Mouse (Mus musculus): ENCODE measurements at regions not wholly inside any gene's neighbourhood (a gene's known extent, or its start where the extent isn't known, plus 50 kb on each side); places are given as distances from the start of the nearest gene placed in this dataset.
A peak's percentile ranks its signal among the peaks of the same experiment; 100 is the strongest.

DNA sequence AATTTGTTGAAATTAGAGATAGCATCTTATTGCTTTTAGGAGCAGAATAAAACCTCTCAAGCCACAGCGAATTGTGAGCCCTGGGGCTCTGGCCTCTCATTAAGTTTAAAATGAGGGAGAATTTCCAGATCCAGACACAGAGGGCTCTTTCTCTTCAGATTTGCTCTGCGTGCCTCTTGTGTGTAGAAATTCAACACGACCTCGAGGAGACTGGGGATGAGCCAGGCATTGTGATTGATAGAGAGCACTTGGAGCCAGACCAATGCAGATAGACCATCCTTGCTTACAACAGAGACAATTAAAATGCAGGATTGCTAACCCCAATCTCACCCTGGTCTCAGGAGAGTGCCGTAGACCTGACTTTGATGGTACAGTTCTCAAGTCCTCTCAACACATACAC lies 121.9 kb upstream of the Gas1 start:
- DNase-seq (ENCODE audit: low read depth, low spot score), result no peak

DNA sequence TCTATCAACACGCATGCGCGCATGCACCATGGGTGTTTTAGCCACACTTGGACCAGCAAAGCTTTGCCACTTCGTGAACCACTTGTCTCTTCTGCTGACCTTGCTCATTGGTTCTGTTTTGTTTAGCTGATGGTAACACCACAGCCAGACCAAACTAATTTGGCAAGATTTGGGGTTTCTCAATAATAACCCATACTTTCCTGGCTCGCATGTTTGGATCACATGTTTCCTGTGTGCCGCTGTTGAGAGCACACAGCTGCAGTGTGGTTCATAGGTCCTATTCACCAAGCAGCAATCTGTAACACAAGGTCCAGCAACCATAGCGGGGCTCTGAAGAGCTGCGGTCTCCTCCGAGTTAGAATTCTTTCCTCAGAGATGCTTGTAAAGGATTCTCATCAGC lies 126.4 kb upstream of the Gas1 start:
- DNase-seq (ENCODE audit: low read depth, low spot score), result no peak

DNA sequence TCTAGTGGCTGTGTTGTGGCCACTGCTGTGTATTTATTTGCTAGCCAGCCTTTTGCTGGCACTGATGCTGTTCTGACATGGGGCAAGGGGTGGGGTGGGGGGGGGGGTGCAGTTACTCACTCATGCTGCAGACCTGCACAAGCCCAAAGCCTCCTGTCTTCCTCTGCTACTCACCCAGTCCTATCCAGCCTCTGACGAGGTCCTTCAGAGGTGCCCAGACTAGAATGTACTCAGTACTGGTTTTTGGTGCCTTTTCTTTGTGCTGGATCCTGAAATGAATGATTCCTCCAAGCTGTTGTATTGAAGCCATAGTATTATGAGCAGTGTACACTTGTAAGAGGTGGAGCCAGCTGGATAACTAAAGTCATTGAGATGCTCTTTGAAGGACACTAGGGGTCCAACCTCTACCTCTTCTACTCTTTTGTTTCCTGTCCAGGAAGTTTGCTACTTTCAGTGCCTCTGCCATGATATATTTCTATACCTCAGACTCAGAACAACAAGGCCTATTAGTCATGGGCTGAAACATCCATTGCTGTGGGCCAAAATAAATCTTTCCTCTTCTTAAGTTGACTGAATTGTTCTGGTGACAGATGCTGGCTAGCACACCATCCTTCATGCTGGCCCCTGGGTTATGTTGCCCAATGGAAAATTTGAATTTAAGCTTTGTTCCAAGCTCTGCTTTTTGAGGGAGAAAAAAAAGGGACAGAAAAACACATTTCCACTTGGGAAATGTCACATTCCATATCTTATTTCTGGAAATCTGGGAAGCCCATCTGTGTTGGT lies 128.1 kb upstream of the Gas1 start:
- no peak for DNase-seq (ENCODE audit: low read depth, low spot score)

DNA sequence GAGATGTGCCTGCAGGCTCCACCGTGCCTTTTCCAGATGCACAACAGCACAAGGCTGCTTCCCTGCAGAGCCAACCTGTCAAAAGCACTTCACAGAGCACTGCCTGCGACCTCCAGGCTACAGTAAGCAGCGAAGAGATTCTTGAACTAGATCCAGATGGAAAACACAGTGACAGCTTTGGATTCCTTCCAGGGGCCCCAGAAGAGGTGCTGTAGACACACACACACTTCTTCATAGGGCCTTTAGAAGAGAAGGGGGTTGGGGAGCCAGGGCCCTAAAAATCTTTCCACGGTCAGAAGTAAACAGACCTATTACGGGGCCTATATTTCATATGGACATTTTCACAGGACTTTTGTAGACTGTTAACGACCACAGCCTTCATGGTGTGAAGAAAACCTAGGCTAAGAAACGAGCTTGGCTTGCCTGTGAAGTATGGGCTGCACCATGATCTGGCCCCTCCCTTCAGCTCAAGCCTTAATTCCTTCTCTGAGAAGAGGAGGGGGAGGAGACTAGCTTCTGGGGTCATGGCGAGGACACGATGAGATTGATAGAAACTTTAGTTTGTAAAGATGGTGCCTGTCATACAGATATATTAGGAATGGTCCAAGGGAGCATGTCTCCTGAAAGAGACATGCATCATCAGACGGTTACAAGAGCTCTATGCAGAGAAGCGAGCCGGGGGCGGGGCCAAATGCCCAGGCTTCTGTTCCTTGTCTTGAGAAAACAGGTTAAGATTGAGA lies 131.1 kb upstream of the Gas1 start:
- DNase-seq (ENCODE audit: low read depth, low spot score), result peak; percentile 44

DNA sequence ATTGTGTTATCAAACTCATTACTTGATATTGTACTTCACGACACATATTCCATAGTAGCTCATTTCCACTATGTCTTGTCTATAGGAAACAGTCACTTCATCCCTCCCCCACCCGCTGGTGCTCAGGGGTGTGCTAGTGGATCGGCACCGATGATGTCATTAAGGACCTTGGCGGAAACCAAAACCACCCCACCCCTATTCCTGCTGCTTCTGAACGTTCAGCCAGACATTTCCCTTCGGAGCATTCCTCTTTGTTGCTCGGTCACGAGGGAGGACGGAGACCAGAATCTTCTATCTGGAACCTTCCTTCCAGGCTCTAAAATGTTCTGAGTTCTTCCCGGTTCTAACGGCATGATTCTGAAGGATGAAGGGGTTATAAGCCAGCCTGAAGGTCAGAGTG lies 132.3 kb upstream of the Gas1 start:
- no peak for DNase-seq (ENCODE audit: low read depth, low spot score)

DNA sequence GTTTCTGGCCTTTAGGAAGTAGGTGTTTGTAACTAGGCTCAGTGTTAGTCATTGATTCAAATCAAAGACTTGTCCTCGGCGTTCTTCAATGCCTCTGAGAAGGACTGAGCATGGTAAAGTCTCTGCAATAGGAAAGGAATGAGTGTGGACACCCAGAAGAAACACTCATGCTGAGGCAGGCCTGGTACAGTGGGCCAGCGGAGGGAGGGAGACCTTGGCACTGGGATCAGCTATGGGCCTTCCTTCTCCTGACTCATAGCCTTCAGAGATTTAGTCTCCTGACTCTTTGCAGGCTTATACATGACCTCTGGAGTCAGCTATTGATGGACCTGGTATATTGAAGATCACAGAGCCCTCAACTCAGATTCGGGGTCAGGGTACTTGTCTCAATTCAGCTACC lies 132.8 kb upstream of the Gas1 start:
- no peak for DNase-seq (ENCODE audit: low read depth, low spot score)

DNA sequence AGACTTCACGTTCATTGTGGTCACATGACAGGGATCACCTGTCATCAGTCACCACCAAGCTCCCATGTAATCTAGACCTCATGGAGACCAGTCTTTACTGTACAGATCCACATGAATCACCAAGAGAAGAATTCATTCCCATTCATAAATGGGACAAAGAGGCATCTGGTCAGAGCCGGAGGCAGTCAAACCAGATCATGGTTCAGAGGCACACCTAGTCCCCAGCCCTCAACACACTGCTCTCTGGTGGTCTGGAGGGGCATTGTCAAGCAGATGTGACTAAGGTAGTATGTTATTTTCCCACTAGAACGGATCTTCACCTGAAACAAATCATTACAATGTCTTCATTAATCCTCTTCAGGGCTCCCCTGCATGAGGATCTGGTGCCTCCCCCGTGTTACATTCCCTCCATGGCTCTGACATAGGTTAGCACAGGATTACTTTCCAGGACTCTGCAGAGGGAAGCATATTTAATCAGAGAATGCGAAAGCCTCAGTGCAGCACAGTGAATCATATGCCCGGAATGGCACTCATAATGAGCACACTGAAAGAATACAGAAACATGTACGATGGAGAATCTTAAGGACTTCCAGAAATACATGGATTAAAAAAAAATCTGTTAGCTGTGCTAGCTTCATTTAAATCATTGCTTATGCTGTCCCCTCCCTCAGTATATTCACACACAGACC lies 135.4 kb upstream of the Gas1 start:
- no peak for DNase-seq (ENCODE audit: low read depth, low spot score)

DNA sequence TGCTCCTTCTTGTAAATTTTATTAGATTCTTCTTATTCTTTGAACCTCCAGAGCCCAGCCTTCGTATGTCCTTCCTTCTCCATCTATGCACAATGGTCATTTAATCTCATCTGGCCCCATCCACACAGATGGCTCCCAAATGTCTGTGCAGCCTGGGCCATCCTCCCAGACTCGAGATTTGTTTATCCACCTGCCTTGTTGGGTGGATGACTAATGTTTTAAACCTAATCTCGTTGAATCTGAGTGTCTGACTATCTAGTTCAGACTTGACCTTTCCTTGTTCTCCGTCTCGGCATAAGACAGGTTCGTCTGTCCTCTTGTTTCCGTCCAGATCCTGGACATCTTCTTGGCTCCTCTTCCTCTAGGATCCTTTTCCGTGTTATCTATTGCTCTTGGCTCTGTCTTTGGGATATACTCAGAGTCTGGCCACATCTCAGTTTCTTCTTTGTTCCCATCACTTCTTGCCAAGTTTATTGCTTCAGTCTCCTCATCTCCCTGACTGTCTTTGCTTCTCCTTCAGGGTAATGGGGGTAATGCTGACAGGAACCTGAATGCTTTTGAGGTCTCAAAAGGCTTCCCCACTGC lies 141.4 kb upstream of the Gas1 start:
- no peak for DNase-seq (ENCODE audit: low read depth, low spot score)

DNA sequence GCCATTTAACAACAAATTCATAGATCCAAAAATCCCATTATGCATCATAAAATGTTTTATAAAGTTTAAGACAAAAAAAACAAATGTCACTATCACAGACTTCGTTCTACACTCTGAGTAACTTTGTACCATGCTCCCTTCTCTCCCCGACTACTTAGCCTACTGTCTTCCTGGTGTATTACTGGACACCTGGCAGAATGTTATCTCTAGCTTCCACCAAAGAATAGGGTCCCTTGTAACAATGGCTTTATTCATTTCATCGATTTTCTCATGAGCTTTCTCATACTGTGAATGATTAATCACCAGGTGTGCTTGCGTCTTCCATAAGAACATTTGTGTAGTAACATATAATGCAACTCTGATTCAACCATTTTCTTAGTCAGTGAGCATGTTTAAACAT lies 142.1 kb upstream of the Gas1 start:
- no peak for DNase-seq (ENCODE audit: low read depth, low spot score)

DNA sequence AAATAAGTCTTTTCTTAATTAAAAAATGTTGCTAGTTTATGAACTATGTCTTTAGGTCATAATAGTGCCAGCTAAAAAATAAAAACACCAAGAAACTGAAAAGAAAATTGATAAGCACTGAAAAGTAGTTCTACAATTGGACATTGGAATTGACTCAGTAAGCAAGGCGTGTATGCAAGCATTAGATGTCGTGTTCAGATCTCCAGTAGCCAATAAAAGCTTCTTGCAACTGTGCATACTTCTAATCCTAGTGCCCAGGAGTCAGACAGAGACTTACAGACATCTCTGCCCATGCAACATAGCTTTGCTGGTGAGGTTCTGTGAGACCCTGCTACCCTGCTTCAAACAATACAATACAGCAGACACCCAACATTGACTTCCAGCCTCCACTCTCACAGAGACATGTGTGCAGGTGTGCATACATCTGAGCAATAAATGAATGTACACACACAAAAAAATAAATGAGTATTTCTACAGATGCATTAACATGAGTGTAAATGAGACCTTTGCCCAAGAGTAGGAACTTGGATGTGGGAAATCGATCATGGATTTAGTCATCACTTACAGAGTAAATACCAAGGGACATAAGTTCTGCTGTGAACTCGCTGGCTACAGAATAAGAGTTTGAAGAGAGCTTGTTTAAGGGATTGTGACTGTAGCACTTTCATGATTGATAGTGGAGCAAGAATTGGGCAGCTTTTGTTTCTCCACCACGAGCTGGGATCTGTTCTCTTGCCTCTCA lies 142.9 kb upstream of the Gas1 start:
- DNase-seq (ENCODE audit: low read depth, low spot score), result no peak

DNA sequence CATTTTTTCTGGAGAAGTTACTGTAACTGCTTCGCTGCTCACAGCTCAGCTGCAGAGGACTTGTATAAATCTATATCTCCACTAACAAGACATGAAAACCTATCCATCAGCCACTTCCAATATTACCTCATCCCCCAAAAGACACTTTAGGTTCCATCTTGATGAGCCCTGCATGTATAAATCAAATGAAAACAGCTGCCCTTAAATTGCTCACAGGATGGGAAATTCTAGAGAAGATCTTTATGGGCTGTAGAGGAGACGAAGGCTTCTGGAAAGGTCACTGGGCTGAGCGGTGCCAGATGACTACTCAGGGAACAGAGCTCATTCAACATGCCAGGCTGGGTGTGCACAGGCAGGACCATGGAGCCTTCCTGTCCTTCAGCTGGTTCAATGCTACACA lies 145.4 kb upstream of the Gas1 start:
- no peak for DNase-seq (ENCODE audit: low read depth, low spot score)

DNA sequence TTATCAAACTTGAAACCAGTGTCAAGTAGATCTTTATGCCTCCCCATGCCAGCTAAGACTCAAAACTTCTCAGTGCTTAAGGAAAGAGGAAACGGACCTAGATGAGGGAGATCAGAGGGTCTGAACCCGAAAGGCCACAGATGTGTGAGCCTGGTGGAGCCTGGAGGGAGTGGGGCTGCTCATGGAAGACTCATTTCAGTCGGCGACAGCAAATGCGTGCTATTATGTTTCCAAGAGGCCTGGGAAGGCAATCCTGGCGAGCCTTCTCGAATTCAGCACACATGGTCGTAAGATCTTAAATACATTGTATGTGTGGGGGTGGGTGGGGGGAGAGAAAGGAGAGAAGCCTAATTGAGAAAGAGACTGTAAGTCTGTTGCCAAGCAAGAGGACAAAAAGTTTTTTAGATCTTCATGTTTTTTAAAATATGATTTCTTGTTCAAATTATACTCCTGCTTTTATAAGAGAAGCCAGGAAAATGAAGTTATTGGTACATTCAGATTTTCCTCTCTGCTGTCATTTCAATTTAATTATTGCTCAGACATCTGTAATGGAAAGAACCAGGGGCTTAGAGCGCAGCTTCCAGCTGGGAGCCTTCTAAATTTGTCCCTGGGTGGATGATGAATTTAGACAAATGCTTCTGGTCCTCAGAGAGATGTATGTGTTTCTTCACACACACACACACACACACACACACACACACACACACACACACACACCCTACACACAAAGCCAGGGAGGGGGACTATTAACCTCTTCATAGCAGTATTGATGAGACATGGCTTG lies 153.5 kb upstream of the Gas1 start:
- no peak for DNase-seq (ENCODE audit: low read depth, low spot score)

DNA sequence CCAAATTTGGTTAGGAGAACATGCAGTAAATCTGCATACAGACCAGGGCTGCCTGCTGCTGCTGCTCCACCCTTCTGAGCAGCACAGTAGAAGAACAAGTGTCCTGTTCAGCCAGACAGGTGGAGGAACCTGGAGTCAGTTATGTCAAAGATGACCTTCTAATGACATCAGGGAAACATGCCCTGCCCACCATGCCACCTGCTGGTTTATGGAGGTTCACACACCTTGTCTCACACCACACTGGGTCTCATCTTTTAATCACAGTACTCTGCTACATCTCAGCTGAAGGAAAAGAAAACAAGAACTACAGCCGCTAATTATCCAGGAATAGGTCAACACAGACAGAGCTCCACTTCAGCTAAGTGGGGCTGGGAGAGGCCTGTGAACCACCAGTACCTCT lies 159.0 kb upstream of the Gas1 start:
- no peak for DNase-seq (ENCODE audit: low read depth, low spot score)

DNA sequence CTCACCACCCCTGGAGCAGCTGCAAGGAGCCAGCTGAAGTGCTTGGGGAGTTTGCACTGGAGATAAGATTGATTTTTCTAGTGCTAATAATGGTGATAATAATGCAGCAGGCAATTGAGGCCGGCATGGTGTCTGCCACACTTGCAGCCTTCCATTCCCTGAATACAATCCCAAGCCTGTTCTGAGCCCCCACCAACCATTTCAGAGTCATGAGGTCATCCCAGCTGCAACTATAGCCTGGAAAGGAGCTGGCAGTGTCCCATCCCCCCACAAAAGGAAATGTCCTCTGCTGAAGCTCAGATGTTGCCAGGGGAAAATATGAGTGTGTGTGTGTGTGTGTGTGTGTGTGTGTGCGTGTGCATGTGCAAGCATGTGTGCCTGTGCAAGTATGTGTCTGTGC lies 160.2 kb upstream of the Gas1 start:
- DNase-seq (ENCODE audit: low read depth, low spot score), result no peak

DNA sequence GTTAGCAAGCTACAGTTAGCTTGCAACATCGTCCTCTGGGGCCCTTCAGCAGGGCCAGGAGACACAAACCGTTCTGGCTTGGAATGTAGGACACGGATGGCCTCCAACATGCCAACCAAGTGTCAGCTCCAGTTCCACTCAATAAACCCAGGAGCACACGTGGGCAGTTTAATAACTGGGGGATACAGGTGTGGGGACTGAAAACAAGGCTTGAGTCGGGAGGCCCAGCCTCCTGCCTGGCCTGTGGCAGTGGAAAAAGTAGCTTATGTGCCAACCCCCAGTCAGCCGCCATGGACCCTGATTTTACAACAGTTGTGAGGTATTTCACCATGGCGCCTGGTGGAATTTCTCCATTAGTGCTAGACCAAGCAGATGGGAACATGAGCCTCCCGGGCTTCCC lies 160.9 kb upstream of the Gas1 start:
- no peak for DNase-seq (ENCODE audit: low read depth, low spot score)

DNA sequence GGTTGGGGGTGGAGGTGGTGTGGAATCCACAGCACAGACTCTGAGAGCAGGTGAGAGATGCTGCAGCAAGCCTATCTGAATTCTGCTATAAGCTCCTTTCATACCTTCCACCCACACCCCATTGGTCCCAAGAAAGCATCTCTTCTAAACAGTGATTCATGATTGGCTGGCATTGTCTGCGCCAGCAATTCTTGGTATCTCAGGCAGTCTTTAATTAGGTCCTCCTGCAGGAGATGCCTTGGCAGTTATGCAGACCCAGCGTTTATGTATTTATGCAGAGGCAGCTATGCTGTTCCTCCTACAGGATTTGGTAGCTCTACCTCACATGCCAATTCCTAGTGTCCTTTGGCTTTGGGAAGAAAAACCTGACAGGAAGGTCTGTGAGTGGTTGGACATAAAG lies 162.9 kb upstream of the Gas1 start:
- DNase-seq (ENCODE audit: low read depth, low spot score), result no peak

DNA sequence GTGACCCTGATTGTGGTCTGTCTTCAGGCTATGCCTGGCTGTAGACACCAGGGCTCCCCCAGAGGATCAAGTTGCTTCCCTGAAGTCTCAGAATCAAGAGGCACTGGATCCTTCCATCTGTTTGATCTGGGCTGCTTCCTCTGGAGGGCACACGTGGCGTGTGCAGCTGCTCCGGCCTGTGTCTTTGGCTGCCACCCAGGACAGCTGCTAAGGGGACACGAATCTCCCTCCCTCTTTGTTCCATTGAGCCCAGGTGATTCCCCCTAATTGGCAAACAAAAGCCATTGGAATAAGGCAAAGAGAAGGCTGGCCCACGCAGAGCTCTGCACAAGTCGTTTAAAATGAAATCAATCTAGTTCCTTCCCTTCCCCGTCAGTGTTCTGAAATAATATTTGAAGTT lies 170.7 kb upstream of the Gas1 start:
- DNase-seq (ENCODE audit: low read depth, low spot score), result no peak

DNA sequence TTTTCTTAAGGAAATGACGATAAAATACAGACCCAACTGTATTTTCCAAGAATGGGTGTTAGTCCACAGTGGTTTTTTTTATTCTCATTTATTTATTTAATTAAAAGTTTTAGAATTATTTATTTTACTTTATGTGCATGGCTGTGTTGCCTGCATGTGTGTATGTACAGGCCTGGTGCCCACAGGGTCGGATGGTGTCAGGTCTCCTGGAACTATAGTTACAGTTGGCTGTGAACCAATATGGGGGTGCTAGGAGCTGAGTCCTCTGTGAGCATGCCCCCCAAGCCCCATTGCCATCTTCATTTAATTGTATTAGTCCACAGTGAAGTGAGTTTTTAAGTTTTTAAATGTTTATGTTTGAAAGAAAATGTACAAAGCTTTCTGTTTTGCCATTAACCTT lies 171.3 kb upstream of the Gas1 start:
- no peak for DNase-seq (ENCODE audit: low read depth, low spot score)

DNA sequence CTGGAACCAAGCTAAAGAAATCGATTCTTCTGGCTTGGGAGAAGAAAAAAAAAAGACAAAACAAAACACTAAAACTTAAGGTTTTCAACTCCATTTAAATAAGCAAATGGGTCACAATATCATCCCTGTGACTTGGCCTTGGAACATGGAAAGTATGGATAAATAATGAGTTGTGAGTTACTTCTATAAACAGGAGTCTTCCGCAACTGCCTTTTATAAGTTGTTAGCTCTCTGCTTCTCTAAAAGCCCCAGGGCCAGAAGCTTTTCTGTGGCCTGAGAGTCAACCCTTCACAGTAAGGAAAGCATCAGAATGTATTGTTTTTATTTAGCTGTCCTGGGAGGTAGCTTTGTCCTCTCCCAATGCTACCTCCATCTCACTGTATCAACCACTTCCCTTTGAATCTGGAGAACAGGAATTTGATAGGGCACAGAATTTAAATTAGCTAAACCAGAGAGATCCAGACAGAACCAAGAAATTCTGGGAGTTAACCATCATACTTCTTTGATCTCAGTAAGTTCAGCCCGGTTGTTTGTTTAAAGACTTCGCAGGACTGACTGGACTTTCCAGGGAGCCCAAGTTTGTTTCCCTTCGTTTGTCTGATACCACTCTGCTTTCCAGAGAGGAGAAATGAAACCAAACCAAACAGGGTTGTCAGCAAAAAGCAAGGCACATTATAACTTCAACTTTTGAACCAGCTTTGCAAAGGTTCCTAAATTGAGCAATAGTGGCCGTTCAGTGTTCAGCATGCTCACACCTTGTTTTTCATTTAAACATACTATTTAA lies 178.7 kb upstream of the Gas1 start:
- no peak for DNase-seq (ENCODE audit: low read depth, low spot score)

DNA sequence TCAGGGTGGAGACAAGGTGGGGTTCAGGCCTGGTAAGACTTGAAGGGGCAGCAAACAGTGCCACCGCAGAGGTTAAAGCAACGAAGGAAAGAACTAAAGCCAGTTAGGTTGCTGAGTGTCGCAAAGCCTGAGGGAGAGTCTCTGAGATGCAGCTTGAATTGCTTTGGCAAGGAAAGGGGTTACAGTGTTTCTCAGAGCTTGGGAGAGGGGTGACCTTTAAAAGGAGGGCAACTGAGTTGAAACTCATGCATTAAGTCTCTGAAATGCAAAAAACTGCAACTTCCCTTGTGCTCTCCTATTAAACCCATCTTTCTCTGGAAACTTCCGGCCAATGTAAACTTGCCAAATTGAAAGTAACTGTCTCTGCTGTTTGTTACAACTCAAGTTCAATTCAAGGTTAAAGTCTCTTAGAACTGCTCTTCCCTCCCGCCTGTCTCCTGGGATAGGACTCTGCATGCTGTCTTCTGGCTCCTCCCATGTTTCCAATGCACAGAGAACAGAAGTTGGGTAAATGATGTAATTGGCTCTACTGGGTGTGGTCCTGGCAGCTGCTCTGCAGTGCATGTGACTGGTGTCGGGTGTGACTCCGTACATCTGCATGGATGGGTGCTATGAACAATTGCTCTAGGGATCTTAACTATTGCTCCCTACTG lies 181.4 kb upstream of the Gas1 start:
- no peak for DNase-seq (ENCODE audit: low read depth, low spot score)
